Mouse (Mus musculus): ENCODE measurements at regions not wholly inside any gene's neighbourhood (a gene's known extent, or its start where the extent isn't known, plus 50 kb on each side); places are given as distances from the start of the nearest gene placed in this dataset.

DNA sequence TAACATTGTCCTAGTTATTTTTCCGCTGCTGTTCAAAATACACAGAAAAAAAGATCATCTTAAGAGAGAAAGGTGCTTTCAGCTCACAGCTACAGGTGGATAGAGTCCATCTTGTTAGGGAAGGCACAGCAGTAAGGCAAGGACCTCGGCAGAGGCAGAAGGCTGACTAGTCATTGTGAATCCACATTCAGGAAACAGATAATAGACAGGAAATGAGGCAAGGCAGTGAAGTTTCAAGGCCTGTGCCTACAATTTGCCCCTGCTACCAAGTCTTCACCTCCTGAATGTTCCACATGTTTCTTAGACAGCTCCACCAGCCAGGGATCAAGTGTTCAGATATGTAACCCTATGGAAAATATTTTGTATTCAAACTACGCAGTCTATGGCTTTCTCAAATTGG is 122.0 kb upstream of the Spaca1 start:
- no peak for ATAC-seq (ENCODE audit: low FRiP score)
- WGBS, result 82% methylated on average over 3 of the region's 3 CpGs

DNA sequence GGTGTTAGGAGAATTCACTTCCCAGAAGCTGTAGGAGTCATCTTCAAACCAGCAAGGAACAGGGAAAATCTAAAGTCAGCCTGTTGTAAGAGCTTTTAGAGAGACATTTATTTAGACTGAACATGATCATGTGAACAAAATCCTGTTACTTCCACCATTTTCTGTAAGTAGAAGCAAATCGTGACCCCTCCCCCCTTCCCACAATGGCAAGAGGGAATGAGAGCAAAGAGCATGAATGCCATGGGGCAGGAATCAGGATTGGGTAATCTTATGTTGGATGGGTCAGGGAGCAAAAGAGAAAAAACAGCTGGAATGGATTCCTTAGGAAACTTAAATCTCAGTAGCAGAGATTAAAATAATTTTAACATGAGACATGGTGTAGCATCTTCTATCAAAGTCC is 127.4 kb upstream of the Spaca1 start:
- H3K27me3 ChIP-seq (replicated peaks), result no peaks in the 10 kb centered on the region
- H3K36me3 ChIP-seq, result no peaks in the 10 kb centered on the region
- H3K4me1 ChIP-seq, result no peaks in the 10 kb centered on the region
- no peak for ATAC-seq (ENCODE audit: low FRiP score)
- WGBS, result 85% methylated on average over 1 of the region's 1 CpGs
- no peak overlapping the region for H3K9ac ChIP-seq (replicated peaks)
- no peak overlapping the region for H3K27ac ChIP-seq (replicated peaks)
- no peak overlapping the region for H3K4me3 ChIP-seq (replicated peaks)
- H3K9me3 ChIP-seq (replicated peaks), result no peaks in the 10 kb centered on the region
- no peak overlapping the region for H3K4me2 ChIP-seq

More for the DNA sequence above, 122.0 kb upstream of the Spaca1 start:
- no peak overlapping the region for H3K27ac ChIP-seq (replicated peaks)
- no peak overlapping the region for H3K4me2 ChIP-seq
- no peaks in the 10 kb centered on the region for H3K27me3 ChIP-seq (replicated peaks)
- no peaks in the 10 kb centered on the region for H3K9me3 ChIP-seq (replicated peaks)
- no peaks in the 10 kb centered on the region for H3K36me3 ChIP-seq
- no peak overlapping the region for H3K9ac ChIP-seq (replicated peaks)
- H3K4me1 ChIP-seq, result peaks cover 5% of the 10 kb centered on the region; the same call in 1 of the 2 replicates
- H3K4me3 ChIP-seq (replicated peaks), result no peak overlapping the region

GRCm38 (mm10) chr4:34186522-34186921 is 136.5 kb upstream of the Spaca1 start:
- no peaks in the 10 kb centered on the region for H3K4me1 ChIP-seq
- H3K27me3 ChIP-seq (replicated peaks), result no peaks in the 10 kb centered on the region
- H3K36me3 ChIP-seq, result no peaks in the 10 kb centered on the region
- 95% methylated on average over 5 of the region's 5 CpGs for WGBS
- no peak for ATAC-seq (ENCODE audit: low FRiP score)
- no peak overlapping the region for H3K27ac ChIP-seq (replicated peaks)
- no peak overlapping the region for H3K9ac ChIP-seq (replicated peaks)
- no peak overlapping the region for H3K4me3 ChIP-seq (replicated peaks)
- no peaks in the 10 kb centered on the region for H3K9me3 ChIP-seq (replicated peaks)
- no peak overlapping the region for H3K4me2 ChIP-seq

DNA sequence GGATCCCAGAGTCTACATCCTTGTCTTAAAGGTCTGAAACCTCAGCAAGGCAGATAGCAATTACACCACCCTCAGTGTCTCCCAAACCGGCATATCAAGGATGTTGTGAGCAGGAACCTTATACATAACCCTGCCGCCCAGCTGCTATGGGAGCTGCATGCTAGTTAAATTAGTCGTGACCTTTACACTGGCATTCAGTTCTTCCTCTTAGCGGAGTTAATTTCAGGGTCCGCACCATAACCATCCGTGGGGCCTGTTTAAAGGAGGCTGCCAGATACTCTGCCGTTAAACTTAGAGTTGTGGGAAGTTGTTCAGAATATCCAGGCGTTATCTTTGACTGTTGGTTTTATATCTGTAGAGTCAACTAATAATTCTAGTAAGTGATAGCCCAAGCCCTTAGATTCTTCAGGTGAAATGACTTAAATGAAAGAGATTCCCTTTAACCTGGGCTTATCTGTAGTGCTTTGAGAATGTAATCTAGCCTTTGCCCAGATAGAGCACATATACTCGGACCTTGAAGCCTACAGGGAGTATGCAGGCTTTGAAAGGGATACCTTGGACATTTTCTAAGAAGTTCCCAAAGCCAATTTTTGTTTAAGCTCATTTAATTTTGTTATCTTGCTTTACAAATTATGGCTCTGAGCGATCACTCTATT is 153.3 kb upstream of the Spaca1 start:
- Histone ChIP-seq H3K27ac (replicated peaks) (no peak overlapping the region), H3K9ac (replicated peaks) (no peak overlapping the region), H3K36me3 (no peaks in the 10 kb centered on the region), H3K9me3 (replicated peaks) (no peaks in the 10 kb centered on the region), H3K4me2 (no peak overlapping the region), H3K4me3 (replicated peaks) (no peak overlapping the region), H3K4me1 (no peaks in the 10 kb centered on the region), H3K27me3 (replicated peaks) (no peaks in the 10 kb centered on the region)
- no peak for ATAC-seq (ENCODE audit: low FRiP score)
- WGBS, result 87% methylated on average over 10 of the region's 10 CpGs

DNA sequence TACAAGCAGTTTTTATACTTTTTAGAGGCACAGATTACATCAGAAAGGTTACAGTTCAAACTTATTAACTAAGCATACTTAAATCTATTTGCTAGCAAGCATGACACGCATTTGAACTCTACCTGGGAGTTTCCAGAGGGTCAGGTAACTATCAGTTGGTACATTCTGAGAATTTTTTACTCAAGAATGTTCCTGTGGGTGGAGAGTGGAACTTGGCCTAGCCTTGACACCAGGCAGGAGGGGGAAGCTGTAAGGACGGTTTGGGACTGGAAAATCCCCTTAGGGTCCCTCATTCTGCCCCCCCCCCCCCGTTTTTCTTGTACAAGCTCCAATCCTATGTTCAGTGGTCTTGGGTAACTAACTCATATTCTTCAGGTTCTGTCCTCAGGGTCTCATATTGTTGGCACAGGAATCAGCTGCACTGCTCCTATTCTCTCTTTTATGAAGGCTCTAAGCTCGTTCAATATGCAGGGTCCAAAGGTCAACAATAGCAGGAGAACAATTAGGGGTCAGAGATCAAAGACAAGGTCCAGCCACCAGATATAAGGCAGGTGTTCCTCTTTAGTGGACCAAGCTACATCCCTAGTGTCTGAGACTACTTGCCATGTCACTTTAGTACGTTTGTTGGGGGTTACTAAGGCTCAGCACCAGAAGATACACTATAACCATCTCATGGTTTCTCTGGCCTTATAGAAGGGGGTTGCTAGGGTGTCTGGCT is 159.3 kb upstream of the Spaca1 start:
- H3K9me3 ChIP-seq (replicated peaks), result no peaks in the 10 kb centered on the region
- no peaks in the 10 kb centered on the region for H3K4me1 ChIP-seq
- no peak overlapping the region for H3K9ac ChIP-seq (replicated peaks)
- no peak for ATAC-seq (ENCODE audit: low FRiP score)
- no peak overlapping the region for H3K4me2 ChIP-seq
- no peaks in the 10 kb centered on the region for H3K36me3 ChIP-seq
- no peaks in the 10 kb centered on the region for H3K27me3 ChIP-seq (replicated peaks)
- WGBS, result 64% methylated on average over 5 of the region's 5 CpGs
- H3K27ac ChIP-seq (replicated peaks), result no peak overlapping the region
- H3K4me3 ChIP-seq (replicated peaks), result no peak overlapping the region

DNA sequence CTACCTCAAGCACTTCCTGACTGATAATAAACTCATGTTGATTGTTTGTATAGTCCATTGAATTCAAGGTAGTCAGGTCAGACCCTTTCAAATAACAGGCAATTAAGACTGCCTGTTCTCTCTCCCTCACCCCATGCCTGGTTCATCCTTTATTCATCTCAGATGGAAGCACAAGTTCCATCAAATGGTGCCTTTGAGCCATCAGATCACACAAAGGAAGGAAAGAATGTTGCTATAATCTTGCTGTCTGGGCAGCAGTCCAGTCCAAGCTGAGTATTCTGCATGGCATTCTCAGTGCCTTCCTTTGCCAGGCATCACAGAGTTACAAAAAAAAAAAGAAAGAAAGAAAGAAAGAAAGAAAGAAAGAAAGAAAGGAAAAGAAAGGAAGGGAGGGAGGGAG is 163.7 kb upstream of the Spaca1 start:
- H3K4me3 ChIP-seq (replicated peaks), result no peak overlapping the region
- no peaks in the 10 kb centered on the region for H3K9me3 ChIP-seq (replicated peaks)
- H3K4me2 ChIP-seq, result no peak overlapping the region
- no peak overlapping the region for H3K9ac ChIP-seq (replicated peaks)
- no peak overlapping the region for H3K27ac ChIP-seq (replicated peaks)
- H3K27me3 ChIP-seq (replicated peaks), result no peaks in the 10 kb centered on the region
- H3K4me1 ChIP-seq, result no peaks in the 10 kb centered on the region
- ATAC-seq (ENCODE audit: low FRiP score), result no peak
- no peaks in the 10 kb centered on the region for H3K36me3 ChIP-seq

DNA sequence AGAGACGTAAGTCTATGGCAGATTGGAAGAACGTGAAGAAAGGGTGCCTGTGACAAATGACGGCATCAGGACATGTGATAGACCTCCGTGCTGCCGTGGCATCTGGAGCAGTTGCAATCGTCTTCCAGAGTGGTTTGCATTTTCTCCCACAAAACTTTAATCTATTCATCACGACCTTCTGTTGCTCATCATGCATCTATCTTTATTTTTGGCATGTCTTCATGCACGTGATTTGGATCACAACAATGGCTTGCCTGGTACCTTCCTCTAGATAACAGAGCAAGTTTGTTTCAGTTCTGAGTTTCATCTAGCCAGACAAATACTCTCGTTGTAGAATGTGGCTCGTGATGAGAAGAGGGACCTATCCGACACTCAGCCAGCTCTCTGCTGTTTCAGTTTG is 164.4 kb upstream of the Spaca1 start:
- ATAC-seq (ENCODE audit: low FRiP score), result no peak
- H3K9ac ChIP-seq (replicated peaks), result no peak overlapping the region
- 85% methylated on average over 11 of the region's 11 CpGs for WGBS
- no peaks in the 10 kb centered on the region for H3K27me3 ChIP-seq (replicated peaks)
- no peaks in the 10 kb centered on the region for H3K9me3 ChIP-seq (replicated peaks)
- no peaks in the 10 kb centered on the region for H3K36me3 ChIP-seq
- no peak overlapping the region for H3K27ac ChIP-seq (replicated peaks)
- H3K4me3 ChIP-seq (replicated peaks), result no peak overlapping the region
- no peak overlapping the region for H3K4me2 ChIP-seq
- no peaks in the 10 kb centered on the region for H3K4me1 ChIP-seq

GRCm38 (mm10) chr4:34221915-34222314 is 171.9 kb upstream of the Spaca1 start:
- no peak for ATAC-seq (ENCODE audit: low FRiP score)

DNA sequence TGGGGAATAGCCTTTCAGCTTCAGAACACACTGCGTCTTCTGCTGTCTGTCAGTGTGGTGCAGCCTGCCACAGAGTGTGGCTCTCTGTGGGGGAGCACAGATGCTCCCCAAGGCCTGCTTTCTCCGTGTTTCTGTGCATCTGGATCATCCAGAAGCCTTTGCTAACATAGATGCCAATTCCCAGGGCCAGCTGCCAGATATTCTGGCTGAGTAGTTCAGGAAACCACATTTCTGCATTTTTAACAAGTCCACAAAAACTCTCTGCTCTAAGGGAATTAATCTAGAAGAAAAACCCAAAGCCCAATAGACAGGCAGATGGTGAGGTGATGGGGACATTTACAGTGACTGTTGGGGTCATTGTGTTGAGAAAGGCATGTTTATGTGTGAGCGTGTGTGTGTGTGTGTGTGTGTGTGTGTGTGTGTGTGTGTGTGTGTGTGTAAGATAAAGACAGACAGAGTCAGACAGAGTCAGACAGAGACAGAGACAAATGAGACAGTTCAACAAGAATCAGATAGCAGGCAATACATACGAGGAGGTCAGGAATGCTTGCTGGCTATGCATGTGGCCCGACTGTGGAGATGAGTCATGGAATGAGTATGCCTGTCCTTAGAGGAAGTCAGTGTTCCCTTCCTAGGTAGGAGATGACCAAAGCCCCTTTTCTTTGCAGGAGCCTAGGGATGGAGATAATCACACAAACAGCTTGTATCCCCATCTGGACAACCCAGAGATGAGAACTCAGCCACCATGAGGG is 176.3 kb upstream of the Spaca1 start:
- Histone ChIP-seq H3K4me3 (replicated peaks) (no peak overlapping the region), H3K9me3 (replicated peaks) (no peaks in the 10 kb centered on the region), H3K36me3 (no peaks in the 10 kb centered on the region), H3K27me3 (replicated peaks) (no peaks in the 10 kb centered on the region), H3K27ac (replicated peaks) (no peak overlapping the region; the same call in 1 of the 2 replicates), H3K4me2 (no peak overlapping the region), H3K4me1 (0 out of 2 replicates have a peak, but pooled peaks cover 3% of the 10 kb centered on the region), H3K9ac (replicated peaks) (no peak overlapping the region)
- WGBS, result 51% methylated on average over 5 of the region's 5 CpGs
- 0 out of 2 replicates have a peak, but pooled peaks have one; percentile 45 for ATAC-seq (ENCODE audit: low FRiP score)

More at GRCm38 (mm10) chr4:34221915-34222314, 171.9 kb upstream of the Spaca1 start:
- no peaks in the 10 kb centered on the region for H3K9me3 ChIP-seq (replicated peaks)
- no peak overlapping the region for H3K4me2 ChIP-seq
- no peak overlapping the region for H3K9ac ChIP-seq (replicated peaks)
- H3K36me3 ChIP-seq, result no peaks in the 10 kb centered on the region
- no peaks in the 10 kb centered on the region for H3K27me3 ChIP-seq (replicated peaks)
- H3K4me3 ChIP-seq (replicated peaks), result no peak overlapping the region
- WGBS, result 80% methylated on average over 1 of the region's 1 CpGs
- H3K4me1 ChIP-seq, result 0 out of 2 replicates have a peak, but pooled peaks cover 3% of the 10 kb centered on the region
- H3K27ac ChIP-seq (replicated peaks), result no peak overlapping the region

DNA sequence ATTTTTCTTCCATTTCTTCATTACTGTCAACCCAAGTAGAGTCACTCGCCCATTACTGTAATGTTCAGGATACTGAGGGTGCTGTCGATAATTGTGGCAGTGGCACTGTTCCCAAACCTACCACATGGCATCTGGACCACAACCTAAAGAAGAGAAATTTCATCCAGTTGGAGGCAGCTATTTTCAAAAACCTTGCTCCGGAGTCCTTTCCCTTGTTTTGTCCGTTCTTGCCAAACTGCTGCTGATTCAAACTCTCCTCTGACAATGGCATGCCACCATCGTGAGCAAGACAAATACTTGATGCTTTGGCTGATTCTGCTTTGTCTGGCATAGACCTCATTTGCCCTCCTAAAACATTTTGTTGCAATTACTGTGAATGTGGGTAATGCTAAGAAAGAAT is 176.9 kb upstream of the Spaca1 start:
- 81% methylated on average over 5 of the region's 5 CpGs for WGBS
- ATAC-seq (ENCODE audit: low FRiP score), result no peak

GRCm38 (mm10) chr4:34227611-34228010 is 177.6 kb upstream of the Spaca1 start:
- H3K9ac ChIP-seq (replicated peaks), result no peak overlapping the region
- no peaks in the 10 kb centered on the region for H3K9me3 ChIP-seq (replicated peaks)
- no peak for ATAC-seq (ENCODE audit: low FRiP score)
- 53% methylated on average over 5 of the region's 5 CpGs for WGBS
- H3K4me1 ChIP-seq, result 0 out of 2 replicates have a peak, but pooled peaks cover 3% of the 10 kb centered on the region
- no peak overlapping the region for H3K4me3 ChIP-seq (replicated peaks)
- no peak overlapping the region for H3K4me2 ChIP-seq
- no peaks in the 10 kb centered on the region for H3K36me3 ChIP-seq
- H3K27ac ChIP-seq (replicated peaks), result no peak overlapping the region
- no peaks in the 10 kb centered on the region for H3K27me3 ChIP-seq (replicated peaks)

More for the DNA sequence above, 176.9 kb upstream of the Spaca1 start:
- H3K9ac ChIP-seq (replicated peaks), result no peak overlapping the region
- no peak overlapping the region for H3K4me2 ChIP-seq
- H3K9me3 ChIP-seq (replicated peaks), result no peaks in the 10 kb centered on the region
- H3K36me3 ChIP-seq, result no peaks in the 10 kb centered on the region
- H3K4me3 ChIP-seq (replicated peaks), result no peak overlapping the region
- H3K27ac ChIP-seq (replicated peaks), result no peak overlapping the region
- no peaks in the 10 kb centered on the region for H3K27me3 ChIP-seq (replicated peaks)
- 0 out of 2 replicates have a peak, but pooled peaks cover 3% of the 10 kb centered on the region for H3K4me1 ChIP-seq
